Mouse (Mus musculus) heart, postnatal 0 days (tissue): ENCODE results near the gene Gm28308.

Source experiments
- CTCF ChIP-seq: IDR thresholded peaks from 2 replicates; pipeline ENCODE4 v1.5.1; 2016; ENCODE audit warnings: antibody characterized with exemption, control low read depth, low read depth
- EP300 ChIP-seq: IDR thresholded peaks from 2 replicates; pipeline ENCODE4 v1.6.1; 2016; ENCODE audit warnings: antibody characterized with exemption, low read depth

DNA sequence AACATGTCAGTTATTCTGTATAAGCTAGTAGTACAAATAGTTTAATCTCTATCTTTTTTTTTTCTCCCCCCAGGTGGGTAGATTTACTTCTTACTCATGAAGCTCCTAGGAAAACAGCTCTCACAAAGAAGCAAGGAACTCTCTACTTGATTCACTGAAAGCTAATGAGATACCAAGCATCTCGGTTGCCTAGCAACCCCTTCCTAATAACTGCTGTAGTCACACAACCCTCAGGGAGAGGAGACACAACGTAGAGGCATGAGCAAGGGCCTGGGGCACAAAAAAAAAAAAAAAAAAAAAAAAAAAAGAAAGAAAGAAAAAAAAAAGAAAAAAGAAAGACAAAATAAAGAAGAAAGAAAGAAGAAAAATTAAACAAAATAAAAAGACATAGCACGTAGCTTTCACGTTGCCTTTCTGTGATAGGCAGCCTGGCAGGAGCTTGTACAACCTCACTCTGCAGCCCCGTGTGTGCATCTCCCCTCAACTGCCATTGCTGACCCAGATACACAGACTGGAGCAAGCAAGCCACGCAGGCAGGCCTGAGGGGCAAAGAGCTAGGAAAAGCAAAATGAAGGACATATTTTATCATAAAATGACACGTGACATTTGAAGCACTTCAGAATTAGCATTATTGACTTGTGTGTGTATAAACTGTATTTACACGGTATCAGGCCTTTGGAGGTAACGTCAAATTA lies 75.2 kb downstream of the Gm28308 start:
- TF ChIP-seq EP300: no peak
- TF ChIP-seq CTCF: no peak
